ENCODE assay signal across 24 mouse cellular contexts in the genomic region with DNA sequence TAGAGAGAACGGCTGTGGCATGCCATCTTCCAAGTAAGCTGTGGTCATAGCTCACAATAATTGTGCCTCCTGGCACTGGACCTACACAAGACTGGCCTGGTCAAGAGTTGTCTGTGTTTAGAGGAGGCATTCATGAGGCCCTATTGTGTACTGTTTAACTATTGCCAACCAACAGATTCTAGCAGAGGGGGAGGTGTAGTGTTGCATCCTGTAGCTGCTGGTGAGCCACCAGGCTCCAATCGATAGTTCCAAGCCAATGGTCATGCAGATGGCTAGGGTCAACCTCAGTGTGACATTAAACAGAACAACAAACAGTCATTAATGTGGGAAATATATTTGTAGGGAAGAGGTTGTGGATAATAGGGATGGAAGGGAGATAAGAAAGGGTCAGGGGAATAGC.
"Had no signal": no experiment of that assay in that cellular context is flagged by ENCODE, and none has a peak within 500 bp of the region (broad histone marks: within the 10 kb centered on the region; RNA-seq: fewer than 3 reads in every experiment).

No protein-coding gene starts in this region.

- H3K4me2 ChIP-seq: heart, embryonic 12.5 days; hindbrain, embryonic 13.5 days; hindbrain, embryonic 15.5 days; kidney, embryonic 15.5 days; limb, embryonic 13.5 days had no signal

- H3K4me1 ChIP-seq: heart, embryonic 10.5 days; heart, embryonic 12.5 days; hindbrain, embryonic 13.5 days; hindbrain, embryonic 15.5 days; kidney, embryonic 15.5 days; limb, embryonic 13.5 days had no signal

- H3K9me3 ChIP-seq: heart, embryonic 10.5 days; heart, embryonic 12.5 days; hindbrain, embryonic 13.5 days; hindbrain, embryonic 15.5 days; kidney, embryonic 15.5 days; limb, embryonic 13.5 days had no signal

- H3K27ac ChIP-seq: gastrocnemius, adult 2 months; heart, embryonic 10.5 days; hindbrain, embryonic 13.5 days; hindbrain, embryonic 15.5 days; hindbrain, postnatal 0 days; kidney, embryonic 15.5 days; kidney, postnatal 0 days; limb, embryonic 13.5 days had no signal

- DNase-seq: gastrocnemius, adult 2 months; gastrocnemius, postnatal 10 days; gastrocnemius, postnatal 25 days; heart, adult 18-20 months; heart, postnatal 14 days; heart, postnatal 36 days; kidney, adult 11 months; kidney, adult 2 months; kidney, adult 9 months; kidney, postnatal 14 days; kidney, postnatal 36 days; layer of hippocampus, adult 9-11 months; layer of hippocampus, postnatal 36 days; left cerebral cortex, postnatal 4 days had no signal

- H3K36me3 ChIP-seq: heart, embryonic 10.5 days; heart, embryonic 12.5 days; hindbrain, embryonic 13.5 days; hindbrain, embryonic 15.5 days; kidney, embryonic 15.5 days; limb, embryonic 13.5 days had no signal

- ATAC-seq: forebrain, embryonic 16.5 days; hindbrain, postnatal 0 days; intestine, embryonic 16.5 days had no signal

- H3K9ac ChIP-seq: heart, embryonic 12.5 days; hindbrain, embryonic 13.5 days; hindbrain, embryonic 15.5 days; kidney, embryonic 15.5 days; limb, embryonic 13.5 days had no signal

- H3K27me3 ChIP-seq: heart, embryonic 12.5 days had no signal

- H3K4me3 ChIP-seq: gastrocnemius, adult 2 months; heart, embryonic 10.5 days; heart, embryonic 12.5 days; hindbrain, embryonic 13.5 days; hindbrain, embryonic 15.5 days; kidney, embryonic 15.5 days; limb, embryonic 13.5 days had no signal
